Mouse (Mus musculus): ENCODE data around the gene Nlrp4c.

DNA sequence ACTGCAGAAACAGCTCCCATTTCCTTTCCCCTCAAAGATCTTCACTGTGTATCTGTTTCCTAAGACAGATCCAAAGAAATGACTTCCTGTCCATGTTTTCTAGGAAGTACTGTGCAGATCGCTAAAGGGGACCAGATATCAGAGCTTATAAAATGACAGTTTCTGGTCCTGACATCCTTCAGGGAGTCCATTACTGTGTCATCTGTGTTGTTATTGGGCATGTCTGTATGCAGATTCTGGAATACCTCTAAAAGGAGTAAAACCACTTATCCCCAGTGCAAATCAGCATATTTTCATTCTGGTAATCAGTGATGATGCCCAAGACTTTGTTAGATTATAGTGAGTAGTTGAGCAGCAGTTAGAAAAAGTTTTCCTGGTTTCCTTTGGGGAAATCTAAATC lies 34.1 kb upstream of the Nlrp4c start, which contains the start of gene Vmn1r65:
- TF ChIP-seq POLR2A (IDR thresholded peaks at IDR 0.05; ENCODE audit: borderline replicate concordance, insufficient read depth, low read length) (no peak), CTCF (IDR thresholded peaks at IDR 0.05; ENCODE audit: borderline replicate concordance, insufficient read depth, low read depth, low read length) (no peak)
